Comparison of ENCODE assay signal across 20 mouse cellular contexts in the genomic region with DNA sequence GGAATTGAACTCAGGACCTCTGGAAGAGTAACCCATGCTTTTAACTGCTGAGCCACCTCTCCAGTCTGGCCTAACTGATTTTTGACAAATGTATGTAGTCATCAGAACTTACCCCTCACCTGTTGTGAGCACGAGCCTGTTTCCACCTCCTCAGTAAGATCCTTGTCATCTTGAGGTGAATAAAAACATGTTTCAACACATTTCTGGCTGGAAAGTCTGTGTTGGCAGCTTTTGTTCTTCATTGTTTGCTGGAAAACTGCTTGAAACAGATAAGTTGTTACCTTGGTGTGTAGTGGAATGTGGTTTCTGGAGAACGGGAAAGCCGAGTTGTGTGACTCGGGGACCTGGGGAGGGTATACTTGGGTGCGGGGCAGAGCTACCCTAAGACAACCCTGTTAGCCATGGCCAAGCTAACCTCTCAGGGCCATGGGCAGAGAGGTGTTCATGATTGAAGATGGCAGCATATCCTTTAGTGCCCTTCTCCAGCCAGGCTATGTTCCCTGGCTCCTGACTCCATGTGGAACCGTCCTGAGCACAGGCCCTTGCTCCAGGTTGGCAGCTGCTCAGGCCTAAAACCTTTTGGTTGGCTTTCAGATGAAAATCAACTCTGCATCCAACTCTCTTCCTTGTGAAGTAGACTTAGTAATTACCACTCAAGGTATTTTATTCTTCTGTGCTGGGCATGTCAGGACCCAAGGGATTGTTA. TPM values are rescaled to one million over a fixed set of nuclear protein-coding genes. Genes with fewer than 3 reads are reported as not detected.
A peak's percentile ranks its signal among the peaks of the same experiment; 100 is the strongest.
DNase-seq lines count a peak whose midpoint lies in the region; ATAC-seq and TF ChIP-seq lines count a peak whose summit lies in the region.
"Had no signal": no experiment of that assay in that cellular context is flagged by ENCODE, and none has a peak within 500 bp of the region (broad histone marks: within the 10 kb centered on the region; RNA-seq: fewer than 3 reads in every experiment).

No protein-coding gene starts in this region.

- no peak for DNase-seq in limb, embryonic 10.5 days (ENCODE audit: low spot score)
- peak; percentile 67 to 80 for DNase-seq in cerebellum, adult 2 months
- peak; percentile 55 to 68 for DNase-seq in cerebellum, postnatal 10 days
- DNase-seq in spleen, postnatal 14 days (ENCODE audit: low spot score in 2 of 2): no peak
- DNase-seq: adrenal gland, postnatal 25 days; gastrocnemius, postnatal 10 days; heart, postnatal 36 days; kidney, adult 11 months; kidney, postnatal 14 days; liver; lung, embryonic 14.5 days; retina, postnatal 1 day; thymus, postnatal 14 days had no signal

- no peaks in the 10 kb centered on the region for H3K9me3 ChIP-seq in limb, embryonic 13.5 days
- no peaks in the 10 kb centered on the region for H3K9me3 ChIP-seq in limb, embryonic 10.5 days (replicated peaks)
- no peaks in the 10 kb centered on the region for H3K9me3 ChIP-seq in limb, embryonic 15.5 days
- no peaks in the 10 kb centered on the region for H3K9me3 ChIP-seq in kidney, embryonic 14.5 days (ENCODE audit: control insufficient read depth, low read length)
- H3K9me3 ChIP-seq: heart, embryonic 12.5 days; megakaryocyte, embryonic 14.5 days; midbrain, embryonic 15.5 days had no signal

- no peak overlapping the region for H3K4me3 ChIP-seq in limb, embryonic 13.5 days
- H3K4me3 ChIP-seq in limb, embryonic 10.5 days: no peak overlapping the region
- H3K4me3 ChIP-seq in cerebellum, adult 2 months (replicated peaks; ENCODE audit: insufficient read depth, low read depth, low read length): no peak overlapping the region
- H3K4me3 ChIP-seq in limb, embryonic 15.5 days: no peak overlapping the region
- no peak overlapping the region for H3K4me3 ChIP-seq in kidney, embryonic 14.5 days (ENCODE audit: low read length)
- H3K4me3 ChIP-seq: heart, embryonic 12.5 days; megakaryocyte, embryonic 14.5 days; midbrain, embryonic 15.5 days had no signal

- WGBS in limb, embryonic 13.5 days: 87% methylated on average over 6 of the region's 6 CpGs
- 94% methylated on average over 6 of the region's 6 CpGs for WGBS in limb, embryonic 10.5 days
- 42% methylated on average over 6 of the region's 6 CpGs for WGBS in cerebellum, adult 2 months
- WGBS in limb, embryonic 15.5 days: 72% methylated on average over 6 of the region's 6 CpGs
- WGBS in kidney, embryonic 14.5 days: 86% methylated on average over 6 of the region's 6 CpGs

- no peak overlapping the region for H3K9ac ChIP-seq in limb, embryonic 13.5 days
- no peak overlapping the region for H3K9ac ChIP-seq in limb, embryonic 15.5 days
- no peak overlapping the region for H3K9ac ChIP-seq in kidney, embryonic 14.5 days (ENCODE audit: low read depth, low read length)
- H3K9ac ChIP-seq: heart, embryonic 12.5 days; lung, embryonic 14.5 days; midbrain, embryonic 15.5 days had no signal

- TF ChIP-seq POLR2A in cerebellum, adult 2 months (IDR thresholded peaks at IDR 0.05; ENCODE audit: borderline replicate concordance, insufficient read depth, low read length): no peak

- ATAC-seq in limb, embryonic 13.5 days (ENCODE audit: low FRiP score, low read depth): no peak
- no peak for ATAC-seq in limb, embryonic 15.5 days (ENCODE audit: insufficient number of reproducible peaks, low FRiP score, low TSS enrichment, low read depth)
- ATAC-seq in kidney, embryonic 14.5 days (ENCODE audit: low FRiP score, low TSS enrichment): no peak
- ATAC-seq: hindbrain, postnatal 0 days; midbrain, embryonic 15.5 days had no signal

- no peak for TF ChIP-seq CTCF in cerebellum, adult 2 months (IDR thresholded peaks at IDR 0.05; ENCODE audit: borderline replicate concordance, insufficient read depth, low read depth, low read length)

- H3K4me1 ChIP-seq in limb, embryonic 13.5 days: 0 out of 2 replicates have a peak, but pooled peaks cover 11% of the 10 kb centered on the region
- no peaks in the 10 kb centered on the region for H3K4me1 ChIP-seq in limb, embryonic 10.5 days
- H3K4me1 ChIP-seq in cerebellum, adult 2 months (ENCODE audit: control insufficient read depth, insufficient read depth, low read length): peaks cover 36% of the 10 kb centered on the region
- H3K4me1 ChIP-seq in limb, embryonic 15.5 days: peaks cover 26% of the 10 kb centered on the region
- no peaks in the 10 kb centered on the region for H3K4me1 ChIP-seq in kidney, embryonic 14.5 days (ENCODE audit: control insufficient read depth, insufficient read depth, low read length)

- peak overlapping the region; percentile 39; the same call in 1 of the 2 replicates for H3K27ac ChIP-seq in limb, embryonic 13.5 days
- no peak overlapping the region for H3K27ac ChIP-seq in limb, embryonic 10.5 days
- H3K27ac ChIP-seq in cerebellum, adult 2 months (ENCODE audit: insufficient read depth, low read length): peak overlapping the region; percentile 95
- H3K27ac ChIP-seq in limb, embryonic 15.5 days: peak overlapping the region; percentile 47
- H3K27ac ChIP-seq in kidney, embryonic 14.5 days (ENCODE audit: low read depth, low read length): no peak overlapping the region
- H3K27ac ChIP-seq: hindbrain, postnatal 0 days; midbrain, embryonic 15.5 days had no signal

- H3K27me3 ChIP-seq in limb, embryonic 13.5 days: no peaks in the 10 kb centered on the region
- H3K27me3 ChIP-seq in limb, embryonic 10.5 days (ENCODE audit: low read depth, poor library complexity, severe bottlenecking): no peaks in the 10 kb centered on the region
- H3K27me3 ChIP-seq in cerebellum, adult 2 months (ENCODE audit: control insufficient read depth, insufficient read depth, low read length): no peaks in the 10 kb centered on the region
- H3K27me3 ChIP-seq in limb, embryonic 15.5 days: no peaks in the 10 kb centered on the region
- no peaks in the 10 kb centered on the region for H3K27me3 ChIP-seq in kidney, embryonic 14.5 days (ENCODE audit: control insufficient read depth, insufficient read depth, low read length)
- H3K27me3 ChIP-seq: heart, embryonic 12.5 days; megakaryocyte, embryonic 14.5 days; midbrain, embryonic 15.5 days had no signal

- peaks cover 41% of the 10 kb centered on the region for H3K36me3 ChIP-seq in limb, embryonic 13.5 days
- H3K36me3 ChIP-seq in limb, embryonic 10.5 days: peaks cover 50% of the 10 kb centered on the region
- peaks cover 30% of the 10 kb centered on the region for H3K36me3 ChIP-seq in limb, embryonic 15.5 days
- peaks cover 18% of the 10 kb centered on the region for H3K36me3 ChIP-seq in kidney, embryonic 14.5 days (ENCODE audit: control insufficient read depth, insufficient read depth, low read length)

- no peak overlapping the region for H3K4me2 ChIP-seq in limb, embryonic 13.5 days (replicated peaks)
- H3K4me2 ChIP-seq in limb, embryonic 15.5 days: no peak overlapping the region
- no peak overlapping the region for H3K4me2 ChIP-seq in kidney, embryonic 14.5 days (replicated peaks; ENCODE audit: low read depth, low read length)
- H3K4me2 ChIP-seq: heart, embryonic 12.5 days; lung, embryonic 14.5 days; midbrain, embryonic 15.5 days had no signal

RNA-seq across cellular contexts. Expression of a gene that starts 10.0 kb away (rescaled TPM):
- polyA plus RNA-seq in limb, embryonic 13.5 days (2015; fragmentation: Nextera tagmentation; extraction: Ambion mirVana): 4.4 and 4.9 TPM in 2 replicates
- polyA plus RNA-seq in limb, embryonic 10.5 days (2016; fragmentation: Nextera tagmentation; extraction: Ambion mirVana): 3.5 and 4.4 TPM in 2 replicates
- polyA plus RNA-seq in cerebellum, adult 2 months (2012; rRNA removed): 54.3 and 61.2 TPM in 2 replicates
- polyA plus RNA-seq in limb, embryonic 15.5 days (2015; fragmentation: Nextera tagmentation; extraction: Ambion mirVana): 3.4 and 4.4 TPM in 2 replicates
- 2.5 and 3.7 TPM in 2 replicates for polyA plus RNA-seq in kidney, embryonic 14.5 days (2014; fragmentation: Nextera tagmentation; extraction: Ambion mirVana)

RNA-seq across cellular contexts. Expression of a gene that starts 20.4 kb away (rescaled TPM):
- polyA plus RNA-seq in limb, embryonic 13.5 days (2015; fragmentation: Nextera tagmentation; extraction: Ambion mirVana): 0.04 and 0.09 TPM in 2 replicates
- 0.10 and 0.11 TPM in 2 replicates for polyA plus RNA-seq in limb, embryonic 10.5 days (2016; fragmentation: Nextera tagmentation; extraction: Ambion mirVana)
- 0.62 and 0.87 TPM in 2 replicates for polyA plus RNA-seq in cerebellum, adult 2 months (2012; rRNA removed)
- polyA plus RNA-seq in limb, embryonic 15.5 days (2015; fragmentation: Nextera tagmentation; extraction: Ambion mirVana): 0.09 and 0.10 TPM in 2 replicates
- polyA plus RNA-seq in kidney, embryonic 14.5 days (2014; fragmentation: Nextera tagmentation; extraction: Ambion mirVana): 0.07 and 0.10 TPM in 2 replicates

RNA-seq across cellular contexts. Expression of a gene that starts 43.0 kb away (rescaled TPM):
- polyA plus RNA-seq in limb, embryonic 13.5 days (2015; fragmentation: Nextera tagmentation; extraction: Ambion mirVana): 6.7 and 7.2 TPM in 2 replicates
- polyA plus RNA-seq in limb, embryonic 10.5 days (2016; fragmentation: Nextera tagmentation; extraction: Ambion mirVana): 3.5 and 3.9 TPM in 2 replicates
- polyA plus RNA-seq in cerebellum, adult 2 months (2012; rRNA removed): 68.9 and 77.2 TPM in 2 replicates
- polyA plus RNA-seq in limb, embryonic 15.5 days (2015; fragmentation: Nextera tagmentation; extraction: Ambion mirVana): 7.8 and 8.4 TPM in 2 replicates
- 5.2 and 7.4 TPM in 2 replicates for polyA plus RNA-seq in kidney, embryonic 14.5 days (2014; fragmentation: Nextera tagmentation; extraction: Ambion mirVana)

RNA-seq across cellular contexts. Expression of a gene that starts 56.8 kb away (rescaled TPM):
- 42.5 and 45.8 TPM in 2 replicates for polyA plus RNA-seq in limb, embryonic 13.5 days (2015; fragmentation: Nextera tagmentation; extraction: Ambion mirVana)
- 64.9 and 66.1 TPM in 2 replicates for polyA plus RNA-seq in limb, embryonic 10.5 days (2016; fragmentation: Nextera tagmentation; extraction: Ambion mirVana)
- polyA plus RNA-seq in cerebellum, adult 2 months (2012; rRNA removed): 37.8 and 40.6 TPM in 2 replicates
- 37.6 and 41.4 TPM in 2 replicates for polyA plus RNA-seq in limb, embryonic 15.5 days (2015; fragmentation: Nextera tagmentation; extraction: Ambion mirVana)
- polyA plus RNA-seq in kidney, embryonic 14.5 days (2014; fragmentation: Nextera tagmentation; extraction: Ambion mirVana): 58.4 and 64.8 TPM in 2 replicates

Comparison
In these comparisons a context has a peak if more than half of its experiments do, and no peak if none do; other contexts are left out.
1. H3K27ac ChIP-seq: peak in limb, embryonic 13.5 days (single experiment), cerebellum, adult 2 months (single experiment) and limb, embryonic 15.5 days (single experiment); none in limb, embryonic 10.5 days (single experiment) and kidney, embryonic 14.5 days (single experiment).
2. DNase-seq: peak in cerebellum, adult 2 months (2 of 2) and cerebellum, postnatal 10 days (2 of 2); none in limb, embryonic 10.5 days (single experiment) and spleen, postnatal 14 days (0 of 2).